Mouse (Mus musculus): Measurements from ENCODE around the gene Hoxa10. TPM values are rescaled to one million over a fixed set of nuclear protein-coding genes. Genes with fewer than 3 reads are reported as not detected.

Gene Hoxa10
- polyA plus RNA-seq, 1 experiment from 2014 or later, result not detected

DNA sequence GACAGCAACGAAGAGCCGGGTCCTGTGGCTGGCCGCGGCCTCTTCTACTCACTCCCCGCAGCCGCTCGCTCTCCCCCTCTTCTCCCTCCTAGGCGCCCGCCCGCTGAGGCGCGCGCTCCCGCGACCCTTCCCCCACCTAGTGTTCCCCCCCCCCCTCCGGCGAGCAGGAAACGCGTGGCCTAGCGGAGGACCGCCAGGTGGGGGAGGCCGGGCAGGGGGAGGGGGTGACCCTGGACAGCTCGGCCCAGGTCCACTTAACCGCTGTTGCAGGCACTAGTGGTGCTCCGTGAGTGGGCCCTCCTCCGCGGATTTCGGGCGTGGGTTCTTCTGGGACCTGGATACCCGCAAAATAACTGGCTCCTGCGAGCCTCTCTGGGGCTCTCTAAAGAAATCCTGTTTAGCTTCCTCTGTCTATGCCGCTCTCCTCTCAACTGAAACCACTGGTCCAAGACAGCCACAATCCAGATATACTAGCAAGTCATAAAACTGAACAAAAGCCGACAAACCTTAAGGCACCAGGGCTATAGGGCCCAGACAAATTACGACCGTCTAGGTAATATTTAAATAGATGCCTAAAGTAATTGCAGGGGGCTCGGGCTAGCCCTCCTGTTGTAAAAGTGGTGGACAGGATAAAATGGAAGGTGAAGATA is 10.0 kb downstream of the Hoxa10 start, which contains the start of gene Hoxa9:
TSS of gene Hoxa9 (minus strand) at position 574 of the 650 bp plus-strand sequence.
- H3K4me1 ChIP-seq (ENCODE audit: control insufficient read depth, insufficient read depth, low read length), result 0 out of 2 replicates have a peak, but pooled peaks cover 3% of the 10 kb centered on the region
- H3K9ac ChIP-seq (replicated peaks; ENCODE audit: low read depth, low read length), result no peak within 1 kb of the TSS
- no peaks in the 10 kb centered on the region for H3K36me3 ChIP-seq (ENCODE audit: control insufficient read depth, insufficient read depth, low read length)
- no peaks in the 10 kb centered on the region for H3K9me3 ChIP-seq (ENCODE audit: control insufficient read depth, low read depth, low read length)
- 0 out of 2 replicates have a peak within 1 kb of the TSS, but pooled peaks have one; percentile 9 for H3K4me3 ChIP-seq (ENCODE audit: low read depth, low read length)
- ATAC-seq (ENCODE audit: insufficient number of reproducible peaks, insufficient read depth, low FRiP score, low read depth), result no peak
- no peak within 1 kb of the TSS for H3K27ac ChIP-seq (ENCODE audit: low read length)
- under 1% methylated on average over 24 of the region's 36 CpGs for WGBS
- H3K4me2 ChIP-seq (replicated peaks; ENCODE audit: low read depth, low read length), result no peak within 1 kb of the TSS
- H3K27me3 ChIP-seq (ENCODE audit: control insufficient read depth, insufficient read depth, low read length), result peaks cover 70% of the 10 kb centered on the region

DNA sequence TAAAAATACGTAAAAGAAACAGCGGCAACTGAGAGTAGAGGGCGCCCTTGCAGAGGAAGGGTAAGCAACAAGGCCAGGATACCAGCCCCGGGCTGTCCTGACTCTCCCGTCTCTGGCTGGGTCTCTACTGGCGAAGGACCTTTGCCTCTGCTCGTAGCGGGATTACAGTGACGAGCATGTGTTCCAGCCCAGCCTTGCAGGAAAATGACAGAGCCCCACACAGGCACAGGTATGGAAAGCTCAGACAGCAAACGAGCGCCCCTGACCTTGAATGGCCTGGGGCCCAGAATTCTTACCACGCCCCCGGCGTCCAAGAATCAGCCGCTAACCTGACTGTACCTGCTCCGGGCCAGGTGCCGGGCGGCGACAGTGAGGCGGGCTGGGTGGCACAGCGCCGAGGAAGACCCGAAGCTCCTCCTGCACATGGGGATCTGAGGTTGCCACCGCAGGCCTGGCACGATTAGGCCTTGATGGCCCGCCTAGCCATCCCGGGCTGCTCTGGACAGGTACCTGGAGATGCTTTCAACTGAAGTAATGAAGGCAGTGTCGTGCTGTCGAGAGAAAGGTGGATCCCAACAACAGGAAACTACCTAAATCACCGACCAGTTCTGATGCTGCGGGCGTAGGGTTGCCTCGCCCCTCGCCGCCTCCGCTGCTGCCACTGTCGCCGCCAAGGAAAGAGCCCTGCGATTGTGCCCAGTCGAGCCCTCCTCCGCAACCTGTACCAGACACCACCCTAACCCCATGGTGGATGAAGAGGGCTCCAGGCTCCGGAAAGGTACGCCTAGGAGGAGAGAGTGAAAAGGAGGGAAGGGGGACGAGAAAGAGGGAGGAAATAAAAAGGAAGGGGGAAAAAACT is 10.9 kb downstream of the Hoxa10 start:
- Histone ChIP-seq H3K4me1 (ENCODE audit: control insufficient read depth, insufficient read depth, low read length) (0 out of 2 replicates have a peak, but pooled peaks cover 3% of the 10 kb centered on the region), H3K4me2 (replicated peaks; ENCODE audit: low read depth, low read length) (no peak overlapping the region), H3K36me3 (ENCODE audit: control insufficient read depth, insufficient read depth, low read length) (no peaks in the 10 kb centered on the region), H3K9me3 (ENCODE audit: control insufficient read depth, low read depth, low read length) (no peaks in the 10 kb centered on the region), H3K27ac (ENCODE audit: low read length) (no peak overlapping the region), H3K9ac (replicated peaks; ENCODE audit: low read depth, low read length) (no peak overlapping the region), H3K27me3 (ENCODE audit: control insufficient read depth, insufficient read depth, low read length) (peaks cover 69% of the 10 kb centered on the region), H3K4me3 (ENCODE audit: low read depth, low read length) (no peak overlapping the region)
- WGBS, result 2% methylated on average over 44 of the region's 44 CpGs
- ATAC-seq (ENCODE audit: insufficient number of reproducible peaks, insufficient read depth, low FRiP score, low read depth), result no peak

DNA sequence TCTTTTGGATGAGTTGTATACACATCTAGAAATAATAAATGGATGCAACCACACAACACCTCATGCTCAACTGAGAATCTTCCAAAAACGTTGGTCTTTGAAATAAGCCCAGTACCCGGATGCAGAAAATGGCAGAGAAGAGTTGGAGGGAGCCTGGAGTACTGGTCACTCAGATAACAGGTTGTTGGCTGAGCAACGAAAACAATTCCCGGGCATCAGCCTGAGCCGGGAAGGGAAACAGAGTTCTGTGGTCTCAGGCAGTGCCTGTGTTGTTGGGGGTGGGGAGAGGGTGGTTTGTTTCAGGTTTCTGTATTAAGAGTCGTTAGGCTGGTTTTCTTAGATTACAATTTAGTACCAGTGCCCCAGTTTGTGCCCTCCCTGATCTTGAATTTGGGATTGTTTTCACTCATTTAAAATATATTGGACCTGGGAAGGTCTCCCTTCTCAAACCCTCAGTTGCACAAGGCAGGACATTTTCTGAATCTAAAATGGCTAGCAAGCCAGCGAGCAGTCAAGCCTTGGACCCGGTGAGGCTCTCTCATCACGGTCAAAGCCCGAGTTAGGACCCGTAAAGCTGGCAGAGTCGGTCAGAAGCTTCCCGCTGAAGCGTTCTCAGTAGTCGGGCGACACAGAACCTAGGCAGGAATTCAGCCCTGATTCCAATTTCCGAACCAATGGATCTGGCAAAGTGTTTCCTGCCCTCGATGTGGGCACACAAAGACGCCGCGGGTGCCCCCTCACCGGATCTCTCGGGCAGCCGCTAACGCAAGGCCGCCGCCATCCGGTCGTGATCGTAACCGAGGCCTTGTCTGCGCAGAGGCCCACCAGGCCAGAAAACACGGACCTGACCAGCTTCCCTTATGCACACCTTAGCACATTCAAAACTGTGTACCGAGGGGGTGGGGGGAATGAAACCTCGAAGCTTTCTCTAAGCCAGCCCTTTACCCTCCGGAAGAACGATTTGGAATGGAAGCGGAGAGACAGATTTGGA is 11.9 kb downstream of the Hoxa10 start:
- H3K9me3 ChIP-seq (ENCODE audit: control insufficient read depth, low read depth, low read length), result no peaks in the 10 kb centered on the region
- H3K36me3 ChIP-seq (ENCODE audit: control insufficient read depth, insufficient read depth, low read length), result no peaks in the 10 kb centered on the region
- no peak overlapping the region for H3K4me3 ChIP-seq (ENCODE audit: low read depth, low read length)
- H3K27me3 ChIP-seq (ENCODE audit: control insufficient read depth, insufficient read depth, low read length), result peaks cover 59% of the 10 kb centered on the region
- WGBS, result 3% methylated on average over 38 of the region's 38 CpGs
- no peak overlapping the region for H3K27ac ChIP-seq (ENCODE audit: low read length)
- no peak overlapping the region for H3K9ac ChIP-seq (replicated peaks; ENCODE audit: low read depth, low read length)
- ATAC-seq (ENCODE audit: insufficient number of reproducible peaks, insufficient read depth, low FRiP score, low read depth), result no peak
- H3K4me1 ChIP-seq (ENCODE audit: control insufficient read depth, insufficient read depth, low read length), result no peaks in the 10 kb centered on the region
- H3K4me2 ChIP-seq (replicated peaks; ENCODE audit: low read depth, low read length), result no peak overlapping the region

DNA sequence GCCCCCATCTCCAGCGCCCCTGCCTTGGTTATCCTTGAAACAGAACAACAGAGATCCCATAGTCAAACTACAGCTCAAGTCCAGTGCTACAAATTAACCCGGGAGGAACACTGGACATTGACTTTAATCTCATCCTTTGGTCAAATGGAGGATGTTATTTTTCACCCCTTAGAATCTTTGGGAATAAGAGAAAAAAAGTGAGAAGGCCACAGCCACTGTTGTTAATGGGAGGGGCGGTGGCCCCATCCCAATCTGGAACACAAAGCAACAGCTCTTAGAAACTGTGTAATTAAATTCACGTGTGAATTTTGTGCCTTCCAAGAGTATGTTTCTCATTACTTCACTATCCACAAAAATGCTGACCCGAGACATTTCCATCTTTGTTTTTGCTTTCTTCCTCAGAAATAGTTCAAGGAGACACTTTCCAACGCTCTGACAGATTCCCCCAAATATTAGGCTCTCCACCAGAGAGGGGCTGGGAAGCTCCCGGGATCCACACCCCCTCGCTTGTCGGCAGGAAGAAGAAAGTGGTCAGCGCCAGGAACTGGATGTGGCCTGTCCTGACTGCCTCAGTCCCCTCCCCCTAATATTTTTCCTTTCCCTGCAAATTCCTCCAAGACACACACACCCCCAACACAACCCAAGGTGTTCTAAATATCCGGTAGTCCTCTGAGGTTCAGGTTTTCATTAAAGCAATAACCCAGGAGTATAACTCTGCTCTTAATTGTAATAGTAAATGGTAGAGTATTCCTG is 13.0 kb downstream of the Hoxa10 start:
- Histone ChIP-seq H3K4me2 (replicated peaks; ENCODE audit: low read depth, low read length) (no peak overlapping the region), H3K9ac (replicated peaks; ENCODE audit: low read depth, low read length) (no peak overlapping the region)
- WGBS, result 7% methylated on average over 11 of the region's 11 CpGs

DNA sequence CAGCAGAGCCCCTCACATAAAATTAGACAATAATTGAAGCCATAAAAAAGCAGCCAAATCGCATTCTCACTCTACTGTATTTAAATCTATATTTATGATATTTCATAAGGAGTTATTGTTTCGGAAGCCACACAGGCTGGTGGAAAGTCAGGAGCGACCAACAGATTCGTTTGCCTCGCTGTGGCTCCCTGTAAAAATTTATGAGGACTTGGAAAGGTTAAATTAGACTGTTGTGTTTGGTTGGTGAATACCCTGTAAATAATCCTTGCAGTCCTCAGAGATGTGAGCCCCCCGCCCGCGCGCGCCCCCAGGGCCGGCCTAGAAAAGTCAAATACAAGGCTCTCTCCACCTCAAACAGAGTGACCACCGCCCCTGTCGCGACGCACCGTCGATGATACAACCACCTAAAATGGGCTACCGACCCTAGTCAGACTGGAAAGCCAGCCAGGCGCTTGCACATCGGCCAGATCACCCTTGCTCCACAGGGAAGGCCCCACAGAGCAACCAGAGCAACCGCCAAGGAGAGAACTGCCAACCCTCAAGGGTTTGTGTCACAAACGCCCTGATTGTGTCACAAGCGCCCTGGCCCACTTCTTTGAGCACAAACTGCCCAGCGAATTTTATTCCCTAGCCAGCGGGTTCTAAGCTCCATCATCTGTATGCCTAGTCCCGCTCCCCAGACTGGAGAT is 13.9 kb downstream of the Hoxa10 start:
- Histone ChIP-seq H3K4me3 (ENCODE audit: low read depth, low read length) (no peak overlapping the region), H3K27me3 (ENCODE audit: control insufficient read depth, insufficient read depth, low read length) (peaks cover 57% of the 10 kb centered on the region), H3K9ac (replicated peaks; ENCODE audit: low read depth, low read length) (no peak overlapping the region), H3K4me1 (ENCODE audit: control insufficient read depth, insufficient read depth, low read length) (no peaks in the 10 kb centered on the region), H3K36me3 (ENCODE audit: control insufficient read depth, insufficient read depth, low read length) (no peaks in the 10 kb centered on the region), H3K4me2 (replicated peaks; ENCODE audit: low read depth, low read length) (no peak overlapping the region; the same call in 1 of the 2 replicates), H3K27ac (ENCODE audit: low read length) (no peak overlapping the region), H3K9me3 (ENCODE audit: control insufficient read depth, low read depth, low read length) (no peaks in the 10 kb centered on the region)
- 6% methylated on average over 26 of the region's 26 CpGs for WGBS
- ATAC-seq (ENCODE audit: insufficient number of reproducible peaks, insufficient read depth, low FRiP score, low read depth), result no peak

More for the DNA sequence above, 13.0 kb downstream of the Hoxa10 start:
- Histone ChIP-seq H3K4me3 (ENCODE audit: low read depth, low read length) (no peak overlapping the region), H3K9me3 (ENCODE audit: control insufficient read depth, low read depth, low read length) (no peaks in the 10 kb centered on the region), H3K27me3 (ENCODE audit: control insufficient read depth, insufficient read depth, low read length) (peaks cover 57% of the 10 kb centered on the region), H3K27ac (ENCODE audit: low read length) (no peak overlapping the region), H3K4me1 (ENCODE audit: control insufficient read depth, insufficient read depth, low read length) (no peaks in the 10 kb centered on the region), H3K36me3 (ENCODE audit: control insufficient read depth, insufficient read depth, low read length) (no peaks in the 10 kb centered on the region)
- ATAC-seq (ENCODE audit: insufficient number of reproducible peaks, insufficient read depth, low FRiP score, low read depth), result no peak

DNA sequence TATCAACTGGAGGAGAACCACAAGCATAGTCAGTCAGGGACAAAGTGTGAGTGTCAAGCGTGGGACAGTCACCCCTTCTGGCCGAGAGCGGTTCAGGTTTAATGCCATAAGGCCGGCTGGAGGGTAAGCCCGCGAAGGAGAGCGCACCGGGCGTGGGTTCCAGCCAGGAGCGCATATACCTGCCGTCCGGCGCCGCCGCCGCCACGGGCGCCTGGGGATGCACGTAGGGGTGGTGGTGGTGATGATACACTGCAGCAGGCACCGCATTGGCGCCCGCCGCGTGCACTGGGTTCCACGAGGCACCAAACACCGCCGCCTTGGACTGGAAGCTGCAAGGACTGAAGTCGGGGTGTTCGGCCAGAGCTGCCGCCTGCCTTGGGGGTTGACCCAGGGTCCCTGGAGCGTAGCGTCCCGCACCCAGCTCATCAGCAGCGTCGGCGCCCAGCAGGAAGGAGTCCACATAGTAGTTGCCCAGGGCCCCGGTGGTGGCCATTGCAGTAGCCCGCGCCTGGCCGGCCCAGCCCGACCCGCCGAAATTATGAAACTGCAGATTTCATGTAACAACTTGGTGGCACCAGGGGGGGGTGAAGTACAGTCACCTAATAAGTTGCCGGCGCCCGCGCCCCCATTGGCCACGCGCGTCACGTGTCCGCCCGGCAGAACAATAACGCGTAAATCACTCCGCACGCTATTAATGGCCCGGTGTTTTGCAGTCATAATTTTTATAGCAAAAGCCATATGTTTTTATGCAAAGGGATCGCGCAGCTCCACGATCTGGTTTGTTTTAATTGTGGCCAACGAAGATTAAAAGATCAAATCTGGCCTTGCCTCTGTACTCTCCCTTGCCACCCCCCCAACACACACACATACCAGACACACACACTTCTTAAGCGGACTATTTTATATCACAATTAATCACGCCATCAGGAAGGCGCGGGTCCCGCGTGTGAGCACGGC is 14.8 kb downstream of the Hoxa10 start:
- H3K4me2 ChIP-seq (replicated peaks; ENCODE audit: low read depth, low read length), result peak overlapping the region; percentile 21
- no peak for ATAC-seq (ENCODE audit: insufficient number of reproducible peaks, insufficient read depth, low FRiP score, low read depth)
- no peaks in the 10 kb centered on the region for H3K4me1 ChIP-seq (ENCODE audit: control insufficient read depth, insufficient read depth, low read length)
- peaks cover 55% of the 10 kb centered on the region for H3K27me3 ChIP-seq (ENCODE audit: control insufficient read depth, insufficient read depth, low read length)
- no peaks in the 10 kb centered on the region for H3K36me3 ChIP-seq (ENCODE audit: control insufficient read depth, insufficient read depth, low read length)
- H3K9ac ChIP-seq (replicated peaks; ENCODE audit: low read depth, low read length), result no peak overlapping the region
- no peaks in the 10 kb centered on the region for H3K9me3 ChIP-seq (ENCODE audit: control insufficient read depth, low read depth, low read length)
- H3K27ac ChIP-seq (ENCODE audit: low read length), result no peak overlapping the region
- peak overlapping the region; percentile 18; the same call in 1 of the 2 replicates for H3K4me3 ChIP-seq (ENCODE audit: low read depth, low read length)
- WGBS, result 3% methylated on average over 69 of the region's 69 CpGs

Measured in stomach, embryonic 14.5 days (tissue).